Mouse (Mus musculus): ENCODE data around the gene Mypn. TPM values are rescaled to one million over a fixed set of nuclear protein-coding genes. Genes with fewer than 3 reads are reported as not detected.

Mypn gene
- polyA plus RNA-seq, 1 experiment, result not detected

DNA sequence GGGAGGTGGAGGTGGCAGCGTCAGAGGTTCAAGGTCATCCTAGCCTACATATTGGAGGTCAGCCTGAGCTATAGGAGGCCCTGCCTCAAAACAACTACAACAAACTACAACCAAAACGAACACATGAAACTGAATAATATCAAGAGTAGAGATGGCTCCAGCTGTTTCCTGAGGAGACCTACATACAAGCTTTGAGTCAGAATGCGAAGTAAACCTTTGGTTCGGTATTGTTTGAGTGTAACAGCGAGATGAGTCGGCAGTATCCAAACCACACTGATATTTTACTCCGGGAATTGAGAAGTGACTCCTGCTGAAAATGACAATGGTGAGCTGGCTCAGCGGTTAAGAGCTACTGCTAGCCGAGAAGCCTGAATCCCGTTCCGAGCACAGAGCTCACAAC, 34.2 kb downstream of the Mypn start:
- WGBS, result 84% methylated on average over 11 of the region's 11 CpGs
- Histone ChIP-seq H3K27ac (ENCODE audit: insufficient read depth, low read length) (no peak overlapping the region), H3K36me3 (ENCODE audit: control insufficient read depth, insufficient read depth, low read length) (no peaks in the 10 kb centered on the region), H3K4me3 (ENCODE audit: extremely low read depth, insufficient read depth, insufficient read length) (no peak overlapping the region), H3K27me3 (ENCODE audit: control insufficient read depth, insufficient read depth, low read length) (no peaks in the 10 kb centered on the region), H3K4me1 (ENCODE audit: control insufficient read depth, insufficient read depth, insufficient read length) (no peaks in the 10 kb centered on the region)
- TF ChIP-seq CTCF (IDR thresholded peaks at IDR 0.05; ENCODE audit: extremely low read depth, insufficient read depth, insufficient read length, insufficient replicate concordance) (no peak), POLR2A (IDR thresholded peaks at IDR 0.05; ENCODE audit: low read depth, low read length) (no peak)
- DNase-seq (ENCODE audit: low read depth in 1 of 2, low spot score in 2 of 2), result no peak

DNA sequence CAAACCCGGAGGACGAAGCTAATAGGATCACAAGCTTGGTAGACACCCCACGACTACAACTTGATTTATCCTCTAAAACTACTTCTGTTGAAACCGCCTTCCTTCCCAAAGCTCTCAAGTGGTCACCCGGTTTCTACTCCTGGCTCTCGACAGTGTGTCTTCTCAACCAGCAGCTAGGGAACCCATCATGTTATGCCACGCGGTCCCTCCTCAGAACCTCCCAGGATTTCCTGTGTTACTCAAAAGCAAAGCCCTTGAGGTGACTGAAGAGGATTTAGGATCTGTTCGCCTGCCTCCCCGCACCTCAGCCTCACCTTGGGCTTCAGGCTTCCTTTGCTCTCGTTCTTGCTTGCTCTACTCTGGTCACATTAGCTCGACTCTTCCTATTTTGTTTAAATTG, 35.6 kb downstream of the Mypn start:
- no peak for DNase-seq (ENCODE audit: low read depth in 1 of 2, low spot score in 2 of 2)
- WGBS, result 48% methylated on average over 12 of the region's 12 CpGs
- Histone ChIP-seq H3K27ac (ENCODE audit: insufficient read depth, low read length) (no peak overlapping the region), H3K36me3 (ENCODE audit: control insufficient read depth, insufficient read depth, low read length) (no peaks in the 10 kb centered on the region), H3K4me3 (ENCODE audit: extremely low read depth, insufficient read depth, insufficient read length) (no peak overlapping the region), H3K4me1 (ENCODE audit: control insufficient read depth, insufficient read depth, insufficient read length) (no peaks in the 10 kb centered on the region), H3K27me3 (ENCODE audit: control insufficient read depth, insufficient read depth, low read length) (no peaks in the 10 kb centered on the region)
- TF ChIP-seq CTCF (IDR thresholded peaks at IDR 0.05; ENCODE audit: extremely low read depth, insufficient read depth, insufficient read length, insufficient replicate concordance) (no peak), POLR2A (IDR thresholded peaks at IDR 0.05; ENCODE audit: low read depth, low read length) (no peak)

DNA sequence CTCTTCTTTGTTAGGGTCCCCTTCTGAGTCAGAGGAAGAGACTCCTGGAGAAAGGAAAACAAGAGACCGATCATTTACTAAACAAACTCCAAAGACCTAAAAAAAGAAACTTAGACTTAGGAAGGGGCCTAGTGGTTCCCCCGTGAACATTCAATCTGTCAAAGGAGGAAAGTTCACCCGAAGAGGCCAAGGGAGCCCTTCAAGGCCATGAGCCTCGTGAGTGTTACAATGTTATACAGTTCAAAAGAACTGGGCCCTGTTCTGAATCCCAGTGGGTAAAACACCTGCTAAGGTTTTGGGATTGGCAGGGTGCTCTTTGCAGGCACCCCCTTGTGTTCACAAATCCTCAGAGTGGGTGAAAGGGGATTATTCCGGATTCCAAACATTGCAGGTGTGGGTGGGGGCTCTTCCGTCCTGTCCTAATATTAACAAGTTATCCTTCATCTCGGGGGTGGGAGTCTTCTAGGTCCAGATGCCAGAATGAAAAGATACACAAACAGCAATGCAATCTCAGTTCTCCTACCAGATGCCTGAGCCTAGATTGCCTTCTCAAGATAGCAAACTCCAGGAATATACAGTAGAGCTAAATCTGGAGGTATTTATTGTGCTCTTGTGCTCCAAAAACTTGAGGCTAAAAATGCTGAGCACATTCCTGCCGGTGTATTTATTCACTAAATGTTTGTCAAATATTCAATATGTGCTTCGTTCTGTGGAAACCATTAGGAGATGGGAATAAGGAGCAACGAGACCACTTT, 36.3 kb downstream of the Mypn start:
- H3K27ac ChIP-seq (ENCODE audit: insufficient read depth, low read length), result no peak overlapping the region
- no peaks in the 10 kb centered on the region for H3K36me3 ChIP-seq (ENCODE audit: control insufficient read depth, insufficient read depth, low read length)
- TF ChIP-seq CTCF (IDR thresholded peaks at IDR 0.05; ENCODE audit: extremely low read depth, insufficient read depth, insufficient read length, insufficient replicate concordance), result no peak
- TF ChIP-seq POLR2A (IDR thresholded peaks at IDR 0.05; ENCODE audit: low read depth, low read length), result no peak
- 88% methylated on average over 10 of the region's 10 CpGs for WGBS
- no peak overlapping the region for H3K4me3 ChIP-seq (ENCODE audit: extremely low read depth, insufficient read depth, insufficient read length)
- no peaks in the 10 kb centered on the region for H3K4me1 ChIP-seq (ENCODE audit: control insufficient read depth, insufficient read depth, insufficient read length)
- DNase-seq (ENCODE audit: low read depth in 1 of 2, low spot score in 2 of 2), result no peak
- no peaks in the 10 kb centered on the region for H3K27me3 ChIP-seq (ENCODE audit: control insufficient read depth, insufficient read depth, low read length)

DNA sequence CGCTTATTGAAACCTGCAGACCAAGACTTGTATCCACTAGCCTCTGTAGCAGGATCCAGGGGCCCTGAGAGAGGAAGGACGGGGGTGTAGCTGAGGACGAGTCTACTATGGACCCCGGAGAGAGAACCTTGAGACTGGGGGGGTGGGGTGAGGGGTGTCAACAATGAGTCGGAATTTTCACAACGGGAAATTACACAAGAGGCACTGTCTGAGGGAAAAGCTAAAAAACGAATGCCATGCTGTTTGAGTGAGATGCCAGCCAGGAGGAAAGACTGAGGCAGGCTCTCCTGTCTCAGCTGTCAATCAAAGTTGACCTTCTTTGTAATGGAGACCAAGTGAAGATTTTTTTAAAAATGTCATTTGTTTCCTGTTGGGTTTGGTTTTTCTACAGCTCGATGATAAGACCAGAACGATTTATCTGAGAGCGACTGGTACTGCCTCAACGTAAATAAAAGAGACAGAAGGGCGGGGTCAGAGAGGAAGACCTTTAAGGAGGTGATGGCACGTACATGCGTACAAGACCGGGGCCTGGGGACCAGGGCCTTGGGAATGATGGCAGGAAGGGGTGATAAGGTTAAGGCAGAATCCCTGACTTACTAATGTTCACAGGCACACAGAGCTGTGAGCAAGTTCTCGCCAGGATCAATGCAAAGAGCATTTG, 37.9 kb downstream of the Mypn start:
- H3K36me3 ChIP-seq (ENCODE audit: control insufficient read depth, insufficient read depth, low read length), result no peaks in the 10 kb centered on the region
- H3K4me3 ChIP-seq (ENCODE audit: extremely low read depth, insufficient read depth, insufficient read length), result no peak overlapping the region
- no peak for TF ChIP-seq POLR2A (IDR thresholded peaks at IDR 0.05; ENCODE audit: low read depth, low read length)
- no peak for TF ChIP-seq CTCF (IDR thresholded peaks at IDR 0.05; ENCODE audit: extremely low read depth, insufficient read depth, insufficient read length, insufficient replicate concordance)
- H3K27ac ChIP-seq (ENCODE audit: insufficient read depth, low read length), result no peak overlapping the region
- no peak for DNase-seq (ENCODE audit: low read depth in 1 of 2, low spot score in 2 of 2)
- no peaks in the 10 kb centered on the region for H3K4me1 ChIP-seq (ENCODE audit: control insufficient read depth, insufficient read depth, insufficient read length)
- WGBS, result 59% methylated on average over 16 of the region's 16 CpGs
- no peaks in the 10 kb centered on the region for H3K27me3 ChIP-seq (ENCODE audit: control insufficient read depth, insufficient read depth, low read length)

- TF ChIP-seq CTCF (IDR thresholded peaks at IDR 0.05; ENCODE audit: extremely low read depth, insufficient read depth, insufficient read length, insufficient replicate concordance), result no peak
- no peak overlapping the region for H3K27ac ChIP-seq (ENCODE audit: insufficient read depth, low read length)
- no peaks in the 10 kb centered on the region for H3K36me3 ChIP-seq (ENCODE audit: control insufficient read depth, insufficient read depth, low read length)
- H3K4me1 ChIP-seq (ENCODE audit: control insufficient read depth, insufficient read depth, insufficient read length), result no peaks in the 10 kb centered on the region; the same call in 1 of the 2 replicates
- no peaks in the 10 kb centered on the region for H3K27me3 ChIP-seq (ENCODE audit: control insufficient read depth, insufficient read depth, low read length)
- no peak for DNase-seq (ENCODE audit: low read depth in 1 of 2, low spot score in 2 of 2)
- H3K4me3 ChIP-seq (ENCODE audit: extremely low read depth, insufficient read depth, insufficient read length), result no peak overlapping the region
- 81% methylated on average over 5 of the region's 5 CpGs for WGBS
These were observed 42.5 kb downstream of the Mypn start for GRCm38 (mm10) chr10:63161240-63161639.

DNA sequence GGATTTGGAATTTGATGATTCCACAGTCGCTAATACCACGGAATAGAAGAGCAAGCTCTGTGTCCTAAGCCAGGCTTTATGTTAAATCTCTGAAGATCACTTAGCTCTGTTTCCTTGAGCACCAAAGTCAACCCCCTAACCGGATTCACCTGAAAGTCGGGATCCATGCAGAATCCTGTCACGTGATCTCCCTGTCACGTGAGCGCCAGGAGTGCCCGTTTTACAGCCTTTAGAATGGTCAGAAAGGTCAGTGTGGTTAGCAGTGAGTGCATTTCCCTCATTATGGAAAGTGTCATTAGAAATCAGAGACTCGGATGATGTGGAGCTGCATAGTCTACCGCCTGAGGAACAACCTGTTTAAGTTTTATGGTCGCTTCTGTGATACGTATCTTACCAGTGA, 43.1 kb downstream of the Mypn start:
- no peak for DNase-seq (ENCODE audit: low read depth in 1 of 2, low spot score in 2 of 2)
- TF ChIP-seq CTCF (IDR thresholded peaks at IDR 0.05; ENCODE audit: extremely low read depth, insufficient read depth, insufficient read length, insufficient replicate concordance) (no peak), POLR2A (IDR thresholded peaks at IDR 0.05; ENCODE audit: low read depth, low read length) (no peak)
- H3K27me3 ChIP-seq (ENCODE audit: control insufficient read depth, insufficient read depth, low read length), result no peaks in the 10 kb centered on the region
- WGBS, result 88% methylated on average over 12 of the region's 12 CpGs
- H3K4me1 ChIP-seq (ENCODE audit: control insufficient read depth, insufficient read depth, insufficient read length), result no peaks in the 10 kb centered on the region; the same call in 1 of the 2 replicates
- H3K27ac ChIP-seq (ENCODE audit: insufficient read depth, low read length), result no peak overlapping the region
- H3K4me3 ChIP-seq (ENCODE audit: extremely low read depth, insufficient read depth, insufficient read length), result no peak overlapping the region
- H3K36me3 ChIP-seq (ENCODE audit: control insufficient read depth, insufficient read depth, low read length), result no peaks in the 10 kb centered on the region

DNA sequence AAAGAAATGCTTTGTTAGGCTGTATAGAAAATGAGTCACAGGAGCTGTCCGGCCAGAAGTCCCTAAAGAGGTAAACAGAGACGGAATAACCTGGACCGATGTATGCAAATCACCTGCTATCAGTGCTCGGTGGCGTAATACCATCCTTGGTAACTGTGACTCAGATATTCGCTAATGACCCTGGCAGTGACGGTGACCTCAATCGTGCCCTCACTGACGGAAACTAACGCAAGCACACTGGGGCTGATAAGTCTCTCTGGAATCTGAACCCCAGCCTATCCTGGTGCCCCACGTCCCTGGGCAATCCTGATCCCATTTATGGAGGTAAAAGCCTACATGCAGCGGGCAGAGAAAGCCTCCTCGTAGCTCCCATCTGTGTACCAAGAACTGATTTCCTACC, 45.6 kb downstream of the Mypn start:
- Histone ChIP-seq H3K4me1 (ENCODE audit: control insufficient read depth, insufficient read depth, insufficient read length) (no peaks in the 10 kb centered on the region; the same call in 1 of the 2 replicates), H3K4me3 (ENCODE audit: extremely low read depth, insufficient read depth, insufficient read length) (no peak overlapping the region), H3K27ac (ENCODE audit: insufficient read depth, low read length) (no peak overlapping the region), H3K36me3 (ENCODE audit: control insufficient read depth, insufficient read depth, low read length) (no peaks in the 10 kb centered on the region), H3K27me3 (ENCODE audit: control insufficient read depth, insufficient read depth, low read length) (no peaks in the 10 kb centered on the region)
- WGBS, result 89% methylated on average over 13 of the region's 13 CpGs
- DNase-seq (ENCODE audit: low read depth in 1 of 2, low spot score in 2 of 2), result no peak
- TF ChIP-seq CTCF (IDR thresholded peaks at IDR 0.05; ENCODE audit: extremely low read depth, insufficient read depth, insufficient read length, insufficient replicate concordance) (no peak), POLR2A (IDR thresholded peaks at IDR 0.05; ENCODE audit: low read depth, low read length) (no peak)

Data from spleen, adult 2 months (tissue).